Mouse (Mus musculus): ENCODE measurements around the gene Gfpt2.
A peak's percentile ranks its signal among the peaks of the same experiment; 100 is the strongest.
"Not testable (repeated sequence)": the region's sequence is repeated elsewhere in the genome, so short reads cannot be mapped to it uniquely, and the experiment has no call there.

Gene Gfpt2

DNA sequence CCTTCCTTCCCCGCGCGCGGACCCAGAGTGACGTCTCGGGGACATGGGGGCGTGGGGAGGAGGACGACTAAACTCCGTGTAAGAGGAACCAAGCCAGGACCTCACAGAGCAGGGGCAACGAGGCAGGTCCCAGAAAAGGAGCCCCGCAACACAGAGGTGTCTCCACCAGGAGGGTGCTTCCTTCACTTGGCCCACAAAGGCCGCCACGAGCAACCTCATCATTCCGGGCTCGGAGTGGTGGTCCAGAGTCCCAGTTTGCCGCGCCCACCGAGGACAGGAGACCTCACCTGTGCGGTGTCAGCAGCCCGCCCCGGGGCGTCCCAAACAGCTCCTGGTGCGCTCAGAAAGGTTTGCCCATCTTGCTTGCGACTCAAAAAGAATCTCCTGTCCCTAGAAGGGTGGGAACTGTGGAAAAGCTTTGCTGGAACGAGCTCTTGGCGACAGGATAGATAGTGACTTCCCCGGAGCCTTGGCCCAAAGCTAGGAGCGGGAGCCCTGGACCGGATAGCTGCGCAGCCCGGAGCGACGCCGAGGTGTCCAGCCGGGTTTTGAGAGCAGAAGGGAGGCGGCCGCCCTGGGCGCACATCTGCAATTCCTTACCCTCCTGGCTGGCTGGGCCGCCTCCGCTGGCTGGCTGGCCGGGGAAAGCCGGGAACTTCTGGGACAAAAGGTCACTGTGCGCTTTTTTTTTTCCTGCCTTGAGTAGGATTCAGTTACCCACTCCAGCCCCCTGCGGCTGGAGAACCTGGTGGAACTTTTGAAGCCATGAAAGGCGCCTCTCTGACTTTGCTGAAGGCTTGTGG is 565 bp downstream of the Gfpt2 start:
- peak; percentile 53 for DNase-seq (ENCODE audit: low spot score)

DNA sequence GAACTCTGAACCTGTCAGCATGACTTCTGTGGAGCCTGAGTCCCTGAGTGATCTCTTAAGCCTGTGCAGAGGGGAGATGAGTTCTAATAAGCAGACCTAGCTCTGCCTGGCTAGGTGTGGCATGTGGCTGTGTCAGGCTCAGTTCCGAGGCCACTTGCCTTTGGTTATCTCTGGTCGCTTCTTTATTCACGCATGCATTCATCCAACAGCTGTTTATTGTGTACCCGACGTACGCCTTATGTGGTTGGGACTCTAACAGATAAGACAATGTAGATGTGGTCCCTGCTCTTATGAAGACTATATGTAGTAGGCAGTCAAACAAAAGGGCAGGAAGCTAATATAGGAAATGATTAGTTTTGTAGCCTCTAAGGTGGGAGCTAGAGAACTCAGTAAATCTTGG is 5.0 kb downstream of the Gfpt2 start:
- no peak for DNase-seq (ENCODE audit: low spot score)

DNA sequence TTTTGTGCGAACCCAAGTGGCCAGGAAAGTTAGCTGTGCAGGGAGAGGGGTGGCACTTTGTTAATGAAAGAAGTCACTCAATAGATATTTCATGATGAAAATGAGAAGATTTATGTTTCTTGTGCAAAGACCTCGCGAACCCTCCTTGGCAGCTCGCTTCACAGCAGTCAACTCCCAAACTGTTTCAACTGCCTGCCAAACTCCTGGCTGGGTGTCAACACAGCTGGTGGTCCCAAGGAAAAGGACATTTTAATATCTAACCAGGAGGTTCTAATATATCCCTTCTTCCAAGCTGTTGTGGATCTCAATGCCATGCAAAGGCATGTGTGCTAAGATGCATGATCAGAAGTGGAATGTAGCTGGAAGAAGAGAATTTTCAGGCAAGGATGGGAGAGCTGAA is 7.5 kb downstream of the Gfpt2 start:
- no peak for DNase-seq (ENCODE audit: low spot score)

DNA sequence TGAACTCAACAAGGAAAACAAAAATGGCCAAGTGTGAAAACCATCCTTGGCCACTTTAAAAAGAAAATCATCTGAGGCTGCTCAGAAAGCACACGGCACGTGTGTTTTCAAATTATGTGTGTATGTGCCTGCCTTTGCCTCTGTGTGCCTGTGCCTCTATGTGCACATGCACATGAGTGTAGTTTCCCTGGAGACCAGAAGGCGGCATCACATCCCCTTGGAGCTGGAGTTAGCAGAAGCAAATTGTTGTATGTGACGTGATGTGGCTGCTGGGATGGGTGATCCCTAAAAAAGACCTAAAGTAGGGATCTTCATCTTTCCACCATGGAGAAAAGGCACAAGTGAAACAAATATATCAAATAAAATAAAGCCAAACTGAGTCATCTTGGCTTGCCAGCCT is 9.8 kb downstream of the Gfpt2 start:
- no peak for DNase-seq (ENCODE audit: low spot score)

- DNase-seq (ENCODE audit: low spot score), result no peak
Observed at GRCm38 (mm10) chr11:49806218-49806617, 12.2 kb downstream of the Gfpt2 start.

DNA sequence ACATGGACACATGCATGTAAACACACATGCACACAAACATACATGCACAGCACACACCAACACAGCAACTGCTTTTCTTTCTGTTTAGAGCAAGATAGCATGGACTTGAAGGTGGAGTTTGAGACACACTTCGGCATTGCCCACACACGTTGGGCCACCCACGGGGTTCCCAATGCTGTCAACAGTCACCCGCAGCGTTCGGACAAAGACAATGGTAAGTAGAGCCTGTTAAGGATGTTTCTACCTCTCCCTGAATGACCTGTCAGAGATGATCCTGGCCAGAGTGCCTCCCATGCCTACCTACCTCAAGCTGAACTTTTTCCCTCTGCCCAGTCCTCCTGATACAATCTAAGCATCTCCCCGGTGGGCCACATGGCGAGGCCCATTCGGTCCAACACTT is 15.0 kb downstream of the Gfpt2 start:
- no peak for DNase-seq (ENCODE audit: low spot score)

DNA sequence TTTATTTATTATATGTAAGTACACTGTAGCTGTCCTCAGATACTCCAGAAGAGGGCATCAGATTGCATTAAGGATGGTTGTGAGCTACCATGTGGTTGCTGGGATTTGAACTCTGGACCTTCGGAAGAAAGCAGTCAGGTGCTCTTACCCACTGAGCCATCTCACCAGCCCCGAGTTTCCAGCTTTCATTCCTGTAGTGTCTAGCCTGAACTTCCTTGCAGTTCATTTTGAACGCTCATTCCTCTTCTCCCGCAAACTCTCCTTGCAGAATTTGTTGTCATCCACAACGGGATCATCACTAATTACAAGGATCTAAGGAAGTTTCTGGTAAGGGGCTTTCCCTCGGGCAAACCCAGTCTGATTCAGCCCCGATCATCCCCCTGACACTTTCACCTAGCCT is 16.7 kb downstream of the Gfpt2 start:
- not testable (repeated sequence) for DNase-seq (ENCODE audit: low spot score)

GRCm38 (mm10) chr11:49811099-49811541 is 17.1 kb downstream of the Gfpt2 start:
- DNase-seq (ENCODE audit: low spot score), result no peak

DNA sequence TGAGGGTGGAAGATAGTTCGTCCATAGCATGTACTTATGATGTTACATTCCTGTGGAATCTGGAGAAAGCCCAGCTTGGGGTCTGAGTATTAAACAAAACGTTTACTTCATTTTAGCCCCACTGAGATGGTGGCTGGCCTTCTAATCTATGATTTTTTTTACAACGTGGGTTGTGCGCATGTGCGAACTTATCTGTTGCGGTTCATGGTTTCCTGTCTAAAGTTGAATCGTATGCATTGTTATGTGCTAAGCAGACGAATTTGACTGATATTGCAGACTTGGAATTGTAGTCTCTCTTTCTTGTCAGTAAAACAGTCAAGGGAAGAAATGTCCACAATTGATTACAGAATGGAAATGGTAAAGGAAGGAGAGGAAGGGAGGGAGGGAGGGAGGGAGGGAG is 17.9 kb downstream of the Gfpt2 start:
- DNase-seq (ENCODE audit: low spot score), result no peak

DNA sequence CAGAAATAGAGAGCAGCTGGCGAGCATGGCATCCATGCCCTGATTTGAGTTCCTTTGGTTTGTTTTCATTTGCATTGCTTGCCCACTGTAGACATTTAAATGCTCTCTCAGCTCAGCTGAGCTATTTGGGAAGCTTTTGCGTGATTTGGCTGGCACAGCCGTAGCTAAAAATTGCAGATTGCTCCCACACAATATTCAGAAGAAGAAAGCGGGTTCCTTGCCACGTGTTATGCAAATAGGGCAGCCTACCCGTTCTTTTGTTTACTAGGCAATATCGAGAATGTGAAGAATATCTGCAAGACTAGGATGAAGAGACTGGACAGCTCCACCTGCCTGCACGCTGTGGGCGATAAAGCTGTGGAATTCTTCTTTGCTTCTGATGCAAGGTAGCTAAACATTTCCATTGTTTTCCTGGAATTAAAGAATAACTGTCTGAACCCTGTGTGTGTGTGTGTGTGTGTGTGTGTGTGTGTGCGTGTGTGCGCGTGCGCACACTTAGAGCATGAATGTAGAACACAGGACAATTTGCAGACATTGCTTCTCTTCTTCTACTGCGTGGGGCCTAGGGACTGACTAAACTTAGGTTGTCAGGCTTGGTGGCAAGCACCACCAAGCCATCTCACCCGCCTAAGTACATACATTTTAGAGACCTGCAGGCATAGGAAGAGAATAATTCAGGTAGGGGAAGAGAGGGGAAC is 25.0 kb downstream of the Gfpt2 start:
- no peak for DNase-seq (ENCODE audit: low spot score)

GRCm38 (mm10) chr11:49819676-49820075 is 25.7 kb downstream of the Gfpt2 start:
- DNase-seq (ENCODE audit: low spot score), result no peak

GRCm38 (mm10) chr11:49820928-49821327 is 26.9 kb downstream of the Gfpt2 start:
- no peak for DNase-seq (ENCODE audit: low spot score)

GRCm38 (mm10) chr11:49821546-49821945 is 27.6 kb downstream of the Gfpt2 start:
- no peak for DNase-seq (ENCODE audit: low spot score)

DNA sequence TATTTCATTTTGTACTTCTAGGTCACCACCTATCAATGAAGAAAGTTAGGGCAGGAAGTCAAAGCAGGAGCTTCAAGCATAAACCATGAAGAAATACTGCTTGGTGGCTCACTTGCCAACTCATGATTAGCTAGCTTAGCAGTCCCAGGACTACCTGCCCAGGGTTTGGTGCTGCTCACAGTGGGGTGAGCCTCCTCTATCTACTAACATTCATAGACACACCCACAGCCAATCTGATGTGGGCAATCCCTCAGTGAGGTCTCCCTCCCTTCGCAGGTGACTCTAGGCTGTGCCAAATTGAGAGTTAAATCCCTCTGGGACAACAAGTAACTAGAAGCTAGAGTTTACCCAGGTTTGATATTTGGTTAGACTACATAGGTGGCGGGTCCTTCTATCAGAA is 28.4 kb downstream of the Gfpt2 start:
- no peak for DNase-seq (ENCODE audit: low spot score)

DNA sequence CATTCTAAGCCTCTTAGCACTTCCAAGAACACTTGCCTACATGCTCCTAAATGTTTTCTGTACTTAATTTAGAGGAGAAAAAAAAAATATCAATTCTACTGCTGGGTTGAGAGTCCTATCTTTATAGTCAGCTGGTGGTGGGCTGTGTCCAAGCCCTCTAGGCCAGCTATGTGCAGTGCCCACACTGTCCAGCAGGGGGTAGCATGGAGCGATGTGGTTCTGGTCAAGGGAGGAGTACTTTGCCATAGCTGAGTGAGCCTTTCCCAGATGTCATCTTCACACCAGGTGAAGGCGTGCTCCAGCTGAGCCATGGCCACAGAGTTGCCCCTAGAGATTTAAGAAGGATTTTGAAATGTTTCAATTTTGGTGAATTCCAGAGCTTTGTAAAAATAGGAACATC is 30.9 kb downstream of the Gfpt2 start:
- peak; percentile 48 for DNase-seq (ENCODE audit: low spot score)

GRCm38 (mm10) chr11:49827243-49827642 is 33.3 kb downstream of the Gfpt2 start:
- peak; percentile 73 for DNase-seq (ENCODE audit: low spot score)

DNA sequence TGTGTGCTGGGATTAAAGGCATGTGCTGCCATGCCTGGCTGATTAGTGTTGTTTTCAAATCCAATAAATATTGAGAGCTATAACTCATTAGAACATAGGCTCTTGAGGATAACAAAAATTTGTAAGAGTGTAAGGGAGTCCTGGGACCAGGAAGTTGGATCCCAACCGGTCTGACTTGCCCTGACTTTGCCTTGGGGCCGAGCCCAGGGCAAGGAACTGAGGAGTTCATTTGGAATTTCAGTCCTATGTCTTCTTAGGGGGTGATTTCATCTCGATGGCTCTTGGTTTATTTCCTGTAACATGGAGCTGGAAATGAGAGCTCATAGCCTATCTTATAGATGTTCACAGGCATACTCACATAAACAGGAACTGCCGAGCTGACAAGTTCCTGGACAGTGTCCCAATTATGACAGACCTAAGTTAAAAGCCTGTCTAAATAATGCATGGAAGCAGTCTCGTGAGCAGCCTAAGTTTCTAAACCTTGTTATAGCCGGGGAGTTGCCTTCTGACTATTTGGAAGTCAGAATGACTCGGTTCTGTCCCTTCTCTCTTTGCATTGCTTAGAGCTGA is 35.3 kb downstream of the Gfpt2 start:
- DNase-seq (ENCODE audit: low spot score), result no peak

DNA sequence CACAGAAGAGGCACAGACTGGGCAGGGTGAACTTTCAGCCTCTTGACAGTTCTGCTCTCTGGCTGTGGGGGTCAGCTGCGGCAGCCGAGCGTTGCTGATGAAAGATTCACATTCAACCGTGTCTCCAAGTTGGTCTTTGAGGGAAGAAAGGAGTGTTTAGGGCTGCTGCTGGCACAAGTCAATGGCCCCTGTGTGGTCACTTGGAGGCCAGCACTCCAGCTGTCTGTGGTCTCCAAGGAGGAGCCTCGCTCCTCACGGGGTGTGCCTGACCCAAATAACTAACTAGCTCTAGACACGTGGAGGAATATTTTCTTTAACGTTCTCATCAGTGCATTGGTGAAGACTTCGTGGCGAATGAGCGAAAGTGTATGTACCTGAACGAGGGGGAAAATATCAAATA is 38.0 kb downstream of the Gfpt2 start:
- no peak for DNase-seq (ENCODE audit: low spot score)

DNA sequence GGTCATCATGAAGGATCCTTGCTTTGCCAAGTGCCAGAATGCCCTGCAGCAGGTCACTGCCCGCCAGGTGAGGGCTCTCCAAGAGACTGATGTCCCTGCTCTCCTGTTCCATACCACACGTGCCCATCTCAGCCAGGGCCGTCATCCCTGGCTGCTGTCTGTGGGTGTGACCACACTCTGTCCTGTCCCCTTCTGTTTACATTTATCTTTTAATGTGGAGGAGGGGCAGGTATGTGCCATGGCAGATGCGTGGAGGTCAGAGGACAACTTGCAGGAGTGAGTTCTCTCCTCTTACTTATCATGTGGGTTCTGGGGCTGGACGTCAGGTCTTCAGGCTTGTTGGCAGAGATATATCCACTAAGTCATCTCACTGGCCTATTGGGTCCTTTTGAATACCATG is 39.0 kb downstream of the Gfpt2 start:
- no peak for DNase-seq (ENCODE audit: low spot score)

DNA sequence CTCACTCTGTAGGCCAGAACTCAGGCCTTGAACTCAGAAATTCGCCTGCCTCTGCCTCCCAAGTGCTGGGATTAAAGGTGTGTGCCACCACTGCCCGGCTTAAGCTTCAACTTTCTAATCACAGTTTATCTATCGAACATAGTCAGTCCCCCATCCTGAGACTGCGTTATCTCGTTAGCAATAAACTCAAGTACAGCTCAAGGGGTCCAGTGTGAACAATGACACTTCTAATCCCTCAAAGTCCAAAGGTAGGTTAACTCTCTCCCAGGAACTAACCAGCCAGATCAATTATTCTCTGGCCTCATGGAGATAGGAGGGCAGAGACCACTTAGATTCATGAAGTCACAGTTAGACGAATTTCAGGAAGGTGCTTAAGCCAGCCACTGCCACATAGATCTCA is 40.3 kb downstream of the Gfpt2 start:
- DNase-seq (ENCODE audit: low spot score), result peak; percentile 54

- no peak for DNase-seq (ENCODE audit: low spot score)
Observed at GRCm38 (mm10) chr11:49835257-49835956, 41.4 kb downstream of the Gfpt2 start.

DNA sequence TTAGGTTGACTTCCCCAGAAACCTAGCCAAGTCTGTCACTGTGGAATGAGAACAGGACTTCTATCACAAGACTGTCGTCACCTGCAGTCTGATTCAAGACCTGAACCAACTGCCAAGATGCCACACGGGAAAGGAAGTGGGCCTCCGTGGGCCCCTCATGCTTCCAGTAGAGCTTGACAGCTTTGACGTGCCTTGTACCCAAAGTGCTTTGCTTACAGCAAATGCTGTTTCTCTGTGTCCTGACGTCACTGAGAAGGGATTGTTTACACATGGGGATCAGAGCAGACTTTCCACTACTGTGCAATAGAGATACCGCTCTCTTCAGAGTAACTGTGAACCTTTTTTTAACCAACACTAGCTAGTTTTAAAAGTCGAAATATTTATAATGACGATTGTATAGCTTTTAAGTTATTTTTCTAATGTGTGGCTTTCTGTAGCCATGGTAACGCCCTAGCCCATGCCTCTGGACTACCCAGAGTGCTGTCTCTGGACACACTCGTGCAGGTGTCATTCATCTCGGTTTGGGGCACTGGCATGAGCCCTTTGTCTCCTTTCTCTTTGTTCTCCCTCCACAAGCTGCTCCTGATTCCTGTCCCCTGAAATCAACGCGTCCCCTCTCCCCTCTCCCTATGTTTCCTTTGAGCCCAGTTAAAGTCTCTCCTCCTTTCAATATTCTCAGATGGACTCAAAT is 43.9 kb downstream of the Gfpt2 start:
- DNase-seq (ENCODE audit: low spot score), result no peak

Measured in yolk sac, embryonic 10.5 days (tissue).